Mouse (Mus musculus) liver, embryonic 13.5 days (tissue): Measurements from ENCODE around the gene Gm12355. TPM values are rescaled to one million over a fixed set of nuclear protein-coding genes. Genes with fewer than 3 reads are reported as not detected.

ENCODE experiments used
- ATAC-seq: fragments of 200-750 bp; cut with Nextera tagmentation; 2 replicates; pipeline ENCODE4 v1.8.0; 2017; ENCODE audit warnings: low read depth, mild to moderate bottlenecking, moderate number of reproducible peaks, moderate library complexity
- DNase-seq: peaks from one replicate; pipeline ENCODE4 v3.0.0; 2022
- H3K27ac ChIP-seq: fragments of 300-500 bp; sonication (generic); 2 replicates; pipeline ENCODE4 v1.5.1; 2015; ENCODE audit warnings: moderate library complexity, mild to moderate bottlenecking, inconsistent platforms
- H3K27me3 ChIP-seq: fragments of 300-500 bp; sonication (generic); 2 replicates; pipeline ENCODE4 v1.6.1; 2015; ENCODE audit warnings: mild to moderate bottlenecking, inconsistent platforms
- H3K36me3 ChIP-seq: fragments of 300-500 bp; sonication (generic); 2 replicates; pipeline ENCODE4 v1.6.1; 2015; ENCODE audit warnings: mild to moderate bottlenecking, inconsistent platforms
- H3K4me1 ChIP-seq: fragments of 300-500 bp; sonication (generic); replicated peaks from 2 replicates; pipeline ENCODE4 v1.6.1; 2015; ENCODE audit warnings: inconsistent platforms
- H3K4me2 ChIP-seq: fragments of 300-500 bp; sonication (generic); 2 replicates; pipeline ENCODE4 v1.6.1; 2015; ENCODE audit warnings: inconsistent platforms, mild to moderate bottlenecking, moderate library complexity
- H3K4me3 ChIP-seq: fragments of 300-500 bp; sonication (generic); replicated peaks from 2 replicates; pipeline ENCODE4 v1.5.1; 2015; ENCODE audit warnings: mild to moderate bottlenecking, inconsistent platforms
- H3K9ac ChIP-seq: fragments of 300-500 bp; sonication (generic); 2 replicates; pipeline ENCODE4 v1.6.1; 2015; ENCODE audit warnings: mild to moderate bottlenecking, inconsistent platforms
- H3K9me3 ChIP-seq: fragments of 300-500 bp; sonication (generic); replicated peaks from 2 replicates; pipeline ENCODE4 v1.6.1; 2016; ENCODE audit warnings: inconsistent platforms
- WGBS: fragments of 180-500 bp; shearing (Covaris S2); methylation state at CpG from one replicate; pipeline ENCODE4 v1.1.7; 2015; ENCODE audit not compliant: insufficient replicate concordance; 5-methylcytosine and 5-hydroxymethylcytosine counted together
- polyA plus RNA-seq: library from polyadenylated mRNA; unstranded; fragments of >200 nt; fragmentation: Nextera tagmentation; extraction: Ambion mirVana; gene quantifications from 2 replicates; pipeline ENCODE4 v1.2.1, GENCODE M21; 2015

Gene Gm12355
- polyA plus RNA-seq, 1 experiment from 2014 or later: 0.53 TPM

GRCm38 (mm10) chr11:98587684-98588546, 37.5 kb downstream of the Gm12355 start:
- peak; percentile 66 for ATAC-seq
- no peaks in the 10 kb centered on the region for H3K9me3 ChIP-seq
- H3K4me1 ChIP-seq: peaks cover 75% of the 10 kb centered on the region
- DNase-seq: peak; percentile 77
- H3K4me2 ChIP-seq: peak overlapping the region; percentile 85
- H3K27me3 ChIP-seq: peaks cover 9% of the 10 kb centered on the region; the same call in 1 of the 2 replicates
- 5% methylated on average over 20 of the region's 20 CpGs for WGBS
- H3K27ac ChIP-seq: peak overlapping the region; percentile 100
- H3K4me3 ChIP-seq: peak overlapping the region; percentile 90
- H3K36me3 ChIP-seq: peaks cover 7% of the 10 kb centered on the region
- H3K9ac ChIP-seq: peak overlapping the region; percentile 94

- peaks cover 15% of the 10 kb centered on the region for H3K36me3 ChIP-seq
- DNase-seq: peak; percentile 98
- H3K27me3 ChIP-seq: 0 out of 2 replicates have a peak, but pooled peaks cover 4% of the 10 kb centered on the region
- under 1% methylated on average over 49 of the region's 49 CpGs for WGBS
- H3K27ac ChIP-seq: peak within 1 kb of the TSS; percentile 100
- peaks cover 74% of the 10 kb centered on the region for H3K4me1 ChIP-seq
- peak; percentile 71 for ATAC-seq
- peak within 1 kb of the TSS; percentile 94 for H3K9ac ChIP-seq
- no peaks in the 10 kb centered on the region for H3K9me3 ChIP-seq
- H3K4me2 ChIP-seq: peak within 1 kb of the TSS; percentile 85
- peak within 1 kb of the TSS; percentile 90 for H3K4me3 ChIP-seq
These were observed 38.4 kb downstream of the Gm12355 start, which contains the start of gene Ormdl3 for GRCm38 (mm10) chr11:98586892-98587563. TSS of gene Ormdl3 (minus strand) at chr11:98587368.

GRCm38 (mm10) chr11:98586087-98586891, 39.2 kb downstream of the Gm12355 start:
- H3K4me2 ChIP-seq: peak overlapping the region; percentile 85
- peaks cover 18% of the 10 kb centered on the region for H3K36me3 ChIP-seq
- peak overlapping the region; percentile 100 for H3K27ac ChIP-seq
- H3K9ac ChIP-seq: peak overlapping the region; percentile 94
- no peak for DNase-seq
- WGBS: under 1% methylated on average over 22 of the region's 22 CpGs
- ATAC-seq: no peak
- no peaks in the 10 kb centered on the region for H3K9me3 ChIP-seq
- peaks cover 77% of the 10 kb centered on the region for H3K4me1 ChIP-seq
- H3K27me3 ChIP-seq: no peaks in the 10 kb centered on the region
- peak overlapping the region; percentile 90 for H3K4me3 ChIP-seq

- 79% methylated on average over 6 of the region's 6 CpGs for WGBS
- Histone ChIP-seq H3K4me2 (peak overlapping the region; percentile 85), H3K27me3 (no peaks in the 10 kb centered on the region), H3K4me1 (peaks cover 92% of the 10 kb centered on the region), H3K9ac (peak overlapping the region; percentile 94), H3K27ac (peak overlapping the region; percentile 100), H3K36me3 (peaks cover 23% of the 10 kb centered on the region), H3K4me3 (peak overlapping the region; percentile 90), H3K9me3 (no peaks in the 10 kb centered on the region)
- DNase-seq (no peak), ATAC-seq (no peak)
These were observed 40.8 kb downstream of the Gm12355 start for GRCm38 (mm10) chr11:98584629-98585177.

- Histone ChIP-seq H3K9ac (peak overlapping the region; percentile 94), H3K4me3 (peak overlapping the region; percentile 90), H3K4me2 (peak overlapping the region; percentile 85), H3K4me1 (peaks cover 92% of the 10 kb centered on the region), H3K36me3 (peaks cover 28% of the 10 kb centered on the region), H3K9me3 (no peaks in the 10 kb centered on the region), H3K27ac (peak overlapping the region; percentile 100), H3K27me3 (no peaks in the 10 kb centered on the region)
- 21% methylated on average over 1 of the region's 1 CpGs for WGBS
- ATAC-seq (no peak), DNase-seq (no peak)
These were observed 41.3 kb downstream of the Gm12355 start for GRCm38 (mm10) chr11:98584146-98584545.

- H3K36me3 ChIP-seq: peaks cover 29% of the 10 kb centered on the region
- peak overlapping the region; percentile 90 for H3K4me3 ChIP-seq
- H3K4me2 ChIP-seq: peak overlapping the region; percentile 85
- 1% methylated on average over 3 of the region's 3 CpGs for WGBS
- DNase-seq (peak; percentile 61), ATAC-seq (peak; percentile 20; the same call in 1 of the 2 replicates)
- no peaks in the 10 kb centered on the region for H3K27me3 ChIP-seq
- no peaks in the 10 kb centered on the region for H3K9me3 ChIP-seq
- peaks cover 89% of the 10 kb centered on the region for H3K4me1 ChIP-seq
- peak overlapping the region; percentile 100 for H3K27ac ChIP-seq
- peak overlapping the region; percentile 94 for H3K9ac ChIP-seq
These were observed 41.9 kb downstream of the Gm12355 start for GRCm38 (mm10) chr11:98583571-98583970.

- Histone ChIP-seq H3K4me1 (peaks cover 88% of the 10 kb centered on the region), H3K9me3 (no peaks in the 10 kb centered on the region), H3K27me3 (no peaks in the 10 kb centered on the region), H3K4me3 (peak overlapping the region; percentile 90), H3K27ac (peak overlapping the region; percentile 100), H3K36me3 (peaks cover 29% of the 10 kb centered on the region), H3K9ac (peak overlapping the region; percentile 94), H3K4me2 (peak overlapping the region; percentile 85)
- peak; percentile 82 for DNase-seq
- WGBS: 30% methylated on average over 3 of the region's 3 CpGs
- peak; percentile 77 for ATAC-seq
These were observed 42.3 kb downstream of the Gm12355 start for GRCm38 (mm10) chr11:98583265-98583552.

GRCm38 (mm10) chr11:98582551-98583264, 42.8 kb downstream of the Gm12355 start:
- Histone ChIP-seq H3K9me3 (no peaks in the 10 kb centered on the region), H3K9ac (peak overlapping the region; percentile 94), H3K27me3 (no peaks in the 10 kb centered on the region), H3K4me2 (peak overlapping the region; percentile 85), H3K36me3 (peaks cover 29% of the 10 kb centered on the region), H3K4me3 (peak overlapping the region; percentile 90), H3K27ac (peak overlapping the region; percentile 100), H3K4me1 (peaks cover 88% of the 10 kb centered on the region)
- ATAC-seq: peak; percentile 76
- DNase-seq: peak; percentile 68
- WGBS: 13% methylated on average over 12 of the region's 12 CpGs

GRCm38 (mm10) chr11:98582030-98582388, 43.5 kb downstream of the Gm12355 start:
- H3K9ac ChIP-seq: peak overlapping the region; percentile 94
- H3K9me3 ChIP-seq: no peaks in the 10 kb centered on the region
- H3K36me3 ChIP-seq: peaks cover 29% of the 10 kb centered on the region
- peaks cover 86% of the 10 kb centered on the region for H3K4me1 ChIP-seq
- no peak for DNase-seq
- H3K4me3 ChIP-seq: peak overlapping the region; percentile 90
- peak; percentile 2; the same call in 1 of the 2 replicates for ATAC-seq
- H3K27me3 ChIP-seq: no peaks in the 10 kb centered on the region
- peak overlapping the region; percentile 100 for H3K27ac ChIP-seq
- 8% methylated on average over 8 of the region's 8 CpGs for WGBS
- H3K4me2 ChIP-seq: peak overlapping the region; percentile 85

- peaks cover 29% of the 10 kb centered on the region for H3K36me3 ChIP-seq
- peak overlapping the region; percentile 100 for H3K27ac ChIP-seq
- no peaks in the 10 kb centered on the region for H3K9me3 ChIP-seq
- peak overlapping the region; percentile 90 for H3K4me3 ChIP-seq
- H3K4me2 ChIP-seq: peak overlapping the region; percentile 85
- peaks cover 86% of the 10 kb centered on the region for H3K4me1 ChIP-seq
- WGBS: 20% methylated on average over 17 of the region's 17 CpGs
- DNase-seq: peak; percentile 65
- H3K27me3 ChIP-seq: no peaks in the 10 kb centered on the region
- peak; percentile 19 for ATAC-seq
- H3K9ac ChIP-seq: peak overlapping the region; percentile 94
These were observed 44.0 kb downstream of the Gm12355 start for GRCm38 (mm10) chr11:98581286-98582029.
